Mouse (Mus musculus) large intestine, adult 2 months (tissue): ENCODE measurements around the gene Naa40. TPM values are rescaled to one million over a fixed set of nuclear protein-coding genes. Genes with fewer than 3 reads are reported as not detected.

Source experiments
- DNase-seq: peaks from one replicate; pipeline ENCODE4 v3.0.0-alpha.2; 2012; ENCODE audit warnings: low read depth, low spot score
- WGBS: fragments of 180-500 bp; shearing (Covaris S2); methylation state at CpG from one replicate; pipeline ENCODE4 v1.1.7; 2018; 5-methylcytosine and 5-hydroxymethylcytosine counted together
- polyA plus RNA-seq: library from polyadenylated mRNA; depleted of rRNA; stranded (reverse); fragments of >200 nt; gene quantifications from 2 replicates; pipeline ENCODE4 v1.2.3, GENCODE M21; 2012; rRNA removed

Naa40 gene
- polyA plus RNA-seq, 1 experiment: 24.2 TPM

DNA sequence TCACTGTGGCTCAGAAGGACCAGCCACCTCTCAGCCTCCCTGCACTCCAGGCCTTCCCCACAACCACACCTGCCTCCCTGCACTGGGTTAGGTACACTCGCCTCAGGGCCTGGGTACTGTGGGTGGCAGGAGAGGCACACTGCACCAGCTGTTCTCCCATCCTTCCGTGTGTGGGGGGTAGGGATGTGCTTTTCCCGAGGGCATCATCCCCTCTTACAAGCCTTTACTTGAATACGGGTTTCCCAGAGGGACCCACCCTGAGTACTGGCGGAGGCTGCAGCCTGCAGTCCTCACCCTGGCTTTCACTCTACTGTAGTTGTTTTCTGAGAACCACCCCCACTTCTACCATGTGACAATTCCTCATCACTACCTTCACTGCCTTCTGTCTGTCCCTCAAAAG, 53.8 kb downstream of the Naa40 start:
- no peak for DNase-seq
- 64% methylated on average over 5 of the region's 5 CpGs for WGBS

- no peak for DNase-seq
- WGBS: 75% methylated on average over 18 of the region's 18 CpGs
Observed at GRCm38 (mm10) chr19:7185715-7186291, 55.2 kb downstream of the Naa40 start.

- DNase-seq: no peak
- 91% methylated on average over 4 of the region's 4 CpGs for WGBS
Observed at GRCm38 (mm10) chr19:7185059-7185458, 55.9 kb downstream of the Naa40 start.

DNA sequence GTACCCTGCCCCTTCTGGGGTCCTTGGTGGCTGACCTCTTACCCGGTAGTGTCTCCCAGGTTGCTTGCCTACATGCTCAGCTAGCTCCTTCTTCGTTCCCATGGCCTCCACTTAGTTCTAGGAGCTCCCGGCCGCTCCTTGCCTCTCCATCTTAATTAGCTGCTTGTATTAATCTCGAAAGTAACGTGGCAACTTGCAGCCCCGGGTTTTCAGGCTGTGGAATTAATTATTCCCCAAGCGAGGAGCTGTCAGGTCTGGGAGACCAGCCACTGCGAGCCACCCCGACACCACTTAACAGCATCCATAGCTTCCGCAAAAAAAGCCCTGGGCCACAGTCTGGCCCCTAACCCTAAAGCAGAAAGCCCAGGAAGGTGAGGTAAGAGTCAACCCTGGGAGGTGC, 57.6 kb downstream of the Naa40 start:
- DNase-seq: no peak
- 93% methylated on average over 11 of the region's 11 CpGs for WGBS

DNA sequence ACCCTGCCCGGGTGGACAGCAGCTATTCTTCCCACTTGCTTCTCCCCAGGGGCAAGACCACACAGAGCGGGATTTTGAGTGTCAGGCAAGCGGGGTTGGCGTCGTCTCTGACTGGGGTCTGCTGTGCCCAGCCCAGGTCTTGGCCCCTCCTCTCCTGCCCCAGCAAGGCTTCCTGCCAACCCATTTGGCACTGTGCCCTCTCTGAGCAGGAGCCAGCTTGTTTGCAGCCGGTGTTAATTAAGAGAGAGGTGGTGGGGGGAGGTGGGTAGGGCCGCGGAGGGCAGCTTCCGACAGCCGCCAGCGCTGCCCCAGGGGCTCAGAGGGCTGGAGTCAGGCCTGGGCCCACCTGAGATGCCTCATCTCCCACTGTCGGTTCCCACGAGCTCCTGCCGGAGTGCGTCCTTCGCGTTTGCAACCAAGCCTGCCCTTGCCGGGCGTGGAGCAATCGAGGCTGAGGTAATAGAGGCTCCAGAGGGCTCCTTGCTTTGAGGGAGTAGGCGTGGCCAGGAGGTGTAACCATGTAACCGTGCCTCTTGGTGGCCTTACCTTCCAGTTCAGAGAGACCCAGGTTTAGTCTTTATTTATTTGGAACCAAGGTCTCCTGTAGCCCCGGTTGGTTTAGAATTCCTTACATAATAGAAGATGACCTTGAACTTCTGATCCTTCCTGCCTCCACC, 58.6 kb downstream of the Naa40 start:
- 7% methylated on average over 23 of the region's 23 CpGs for WGBS
- DNase-seq: peak; percentile 45

- 79% methylated on average over 7 of the region's 7 CpGs for WGBS
- DNase-seq: no peak
Observed at GRCm38 (mm10) chr19:7181496-7181895, 59.5 kb downstream of the Naa40 start.

DNA sequence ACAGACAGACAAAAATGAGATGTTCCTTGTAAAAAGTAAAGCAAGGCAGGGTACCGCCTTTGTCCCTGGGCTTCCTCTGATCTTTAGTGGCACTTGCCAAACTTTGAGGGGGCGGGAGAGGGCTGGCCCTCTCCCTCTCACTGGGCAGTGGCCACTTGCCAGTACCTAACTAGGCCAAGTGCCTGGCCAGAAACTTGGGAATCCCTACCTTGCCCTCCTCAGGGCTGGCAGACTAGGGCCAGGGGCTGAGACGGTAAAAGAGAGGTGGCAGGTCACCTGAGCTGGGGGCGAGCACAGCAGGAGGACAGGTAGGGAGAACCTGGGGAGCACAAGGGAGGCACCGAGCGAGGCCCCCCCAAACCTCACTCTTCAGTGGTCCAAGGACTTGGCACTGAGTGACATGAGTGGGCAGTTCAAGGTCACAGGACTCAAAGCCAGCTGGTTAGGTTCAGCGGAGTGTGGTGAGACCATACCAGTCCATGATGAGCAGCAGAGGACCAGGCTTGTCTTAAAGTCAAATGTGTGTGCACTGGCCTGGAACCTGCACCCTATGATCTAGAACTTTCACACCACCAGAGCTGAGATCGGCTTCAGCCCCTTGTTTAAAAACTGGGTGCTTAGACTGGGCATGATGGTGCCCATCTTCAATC, 60.1 kb downstream of the Naa40 start:
- 88% methylated on average over 8 of the region's 8 CpGs for whole genome bisulfite sequencing
- no peak for DNase-seq

DNA sequence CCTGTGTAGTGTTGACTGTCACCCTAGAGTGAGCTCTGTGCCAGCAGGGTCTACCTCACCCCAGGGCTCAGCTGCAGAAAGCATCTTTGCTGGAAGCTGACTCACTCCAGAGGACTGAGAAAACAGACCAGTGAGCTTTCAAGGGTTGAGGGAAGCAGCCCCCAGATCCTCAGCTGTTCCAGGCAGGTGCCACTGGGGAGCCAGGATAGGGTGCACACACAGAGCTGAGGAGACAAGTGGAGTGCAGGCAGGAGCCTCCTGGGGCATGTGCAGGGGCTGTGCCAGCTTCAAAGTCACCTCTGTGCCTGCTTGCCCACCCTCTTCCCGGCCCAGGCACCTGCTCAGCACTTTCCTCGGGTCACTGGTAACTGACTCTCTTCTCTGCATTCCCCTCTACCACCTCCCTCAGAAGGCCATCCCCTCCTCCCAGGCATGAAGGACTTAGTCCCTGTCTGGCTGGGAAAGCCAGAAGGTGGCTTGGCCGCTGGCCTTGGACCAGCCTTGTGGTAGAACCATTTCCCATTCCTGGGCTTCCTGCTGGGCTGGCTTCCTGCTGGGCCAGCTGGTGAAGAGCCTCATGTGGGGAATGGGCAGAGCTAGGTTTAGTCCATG, 62.0 kb downstream of the Naa40 start:
- WGBS: 64% methylated on average over 3 of the region's 3 CpGs
- no peak for DNase-seq

GRCm38 (mm10) chr19:7177804-7178511, 63.0 kb downstream of the Naa40 start:
- no peak for DNase-seq
- 83% methylated on average over 13 of the region's 13 CpGs for WGBS

DNA sequence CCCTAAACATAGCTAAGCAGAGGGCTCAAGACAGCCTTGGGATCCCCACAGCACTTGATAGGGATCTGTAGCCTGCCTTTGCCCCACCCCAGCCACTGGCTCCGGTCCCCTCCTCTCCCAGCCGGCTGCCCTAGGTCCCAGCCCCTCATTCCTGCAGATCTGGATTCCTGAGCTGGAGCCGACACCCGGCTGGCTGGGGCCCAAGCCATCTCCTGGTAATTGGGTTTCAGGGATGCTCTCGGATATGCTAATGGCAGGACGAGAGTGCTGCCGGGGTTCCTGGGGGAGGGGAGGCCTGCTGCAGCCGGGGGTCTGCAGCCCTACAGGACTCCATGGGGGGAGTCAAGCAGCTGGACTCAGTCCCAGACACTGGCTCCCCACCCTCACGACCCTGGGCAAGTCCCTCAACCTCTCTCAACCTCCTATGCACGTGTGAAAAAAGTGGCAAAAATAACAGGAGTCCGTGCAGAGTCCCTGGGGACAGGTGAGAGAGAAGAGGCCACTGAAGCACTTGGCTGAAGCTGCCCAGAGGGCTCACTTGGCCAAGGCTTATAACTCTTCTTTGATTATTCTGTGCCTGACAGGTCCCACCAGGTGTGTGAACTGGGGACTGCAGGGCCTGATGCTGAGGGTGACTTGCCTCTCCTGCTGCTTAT, 64.8 kb downstream of the Naa40 start:
- DNase-seq: no peak
- 56% methylated on average over 11 of the region's 11 CpGs for WGBS

Other genes with a start within 250 kb of the Naa40 start
- 44.6 and 46.9 TPM in 2 replicates for gene Dnajc4, start 248.6 kb downstream of the Naa40 start, polyA plus RNA-seq
- 59.3 and 68.1 TPM in 2 replicates for gene Nudt22, start 245.1 kb downstream of the Naa40 start, polyA plus RNA-seq
- gene Trpt1, start 245.1 kb downstream of the Naa40 start, polyA plus RNA-seq: 10.0 and 11.4 TPM in 2 replicates
- gene Fermt3, start 221.7 kb downstream of the Naa40 start, polyA plus RNA-seq: 17.3 and 20.1 TPM in 2 replicates
- 43.9 and 51.2 TPM in 2 replicates for gene Stip1, start 201.2 kb downstream of the Naa40 start, polyA plus RNA-seq
- 19.2 and 22.4 TPM in 2 replicates for gene Macrod1, start 184.4 kb downstream of the Naa40 start, polyA plus RNA-seq
- 0.14 TPM in 2 replicates for gene Flrt1, start 135.5 kb downstream of the Naa40 start, polyA plus RNA-seq
- gene Otub1, start 34.9 kb downstream of the Naa40 start, polyA plus RNA-seq: 117 and 118 TPM in 2 replicates
- 2,194 and 2,281 TPM in 2 replicates for gene Cox8a, start 23.6 kb downstream of the Naa40 start, polyA plus RNA-seq
- gene Rcor2, start 26.1 kb upstream of the Naa40 start, polyA plus RNA-seq: 2.1 and 2.5 TPM in 2 replicates
- gene Mark2, start 100.7 kb upstream of the Naa40 start, polyA plus RNA-seq: 108 and 145 TPM in 2 replicates
- 14.1 and 14.2 TPM in 2 replicates for gene Spindoc, start 141.8 kb upstream of the Naa40 start, polyA plus RNA-seq
- gene 2700081O15Rik, start 176.4 kb upstream of the Naa40 start, polyA plus RNA-seq: 4.4 and 6.4 TPM in 2 replicates
- 79.9 and 96.3 TPM in 2 replicates for gene Rtn3, start 242.1 kb upstream of the Naa40 start, polyA plus RNA-seq